Mouse (Mus musculus) kidney, postnatal 10 days (tissue): ENCODE measurements around the gene Gif.

ENCODE experiments used
- DNase-seq: peaks from one replicate; pipeline ENCODE4 v3.0.0; 2021; ENCODE audit warnings: mixed read lengths

The Gif gene

GRCm38 (mm10) chr19:11800531-11801315 is 53.4 kb downstream of the Gif start:
- no peak for DNase-seq

DNA sequence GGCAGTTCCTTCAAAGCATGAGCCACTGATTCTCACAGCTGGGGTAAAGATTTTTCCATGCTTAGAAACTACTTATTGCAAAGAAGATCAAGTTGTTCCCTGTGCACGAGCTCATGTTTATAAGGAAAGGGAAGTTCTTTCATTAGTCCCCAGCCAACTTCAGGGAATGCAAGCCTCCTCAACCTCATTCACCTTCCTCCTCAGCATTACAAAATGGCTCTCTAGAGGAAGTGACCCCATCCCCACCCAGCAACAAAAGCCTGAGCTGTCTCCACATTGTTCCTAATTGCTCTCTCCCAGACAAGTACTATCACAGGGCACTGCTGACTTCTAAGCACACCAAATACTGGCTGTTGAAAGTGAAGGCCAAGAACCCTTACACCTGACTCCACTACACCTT is 57.1 kb downstream of the Gif start:
- DNase-seq, result no peak

GRCm38 (mm10) chr19:11807251-11807650 is 59.9 kb downstream of the Gif start:
- DNase-seq, result no peak

DNA sequence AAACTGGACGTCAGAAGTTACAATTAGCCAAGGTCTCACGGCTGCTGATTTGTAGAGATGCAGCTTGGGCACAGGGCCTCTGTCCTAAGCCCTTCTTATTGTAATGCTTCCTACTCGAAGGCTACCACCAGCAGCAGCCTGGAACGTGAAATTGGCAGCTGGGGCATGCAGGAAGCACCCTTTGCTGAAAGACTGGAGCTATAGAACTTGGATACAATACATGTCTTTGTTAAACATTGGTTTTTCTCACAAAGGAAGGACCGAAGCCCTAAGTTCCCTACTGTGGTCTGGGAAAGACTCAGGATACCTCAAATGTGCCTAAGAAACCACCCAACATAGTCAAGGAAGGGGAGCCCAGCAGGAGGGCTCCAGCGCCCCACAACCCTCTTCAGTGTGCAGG is 60.5 kb downstream of the Gif start:
- DNase-seq, result no peak

DNA sequence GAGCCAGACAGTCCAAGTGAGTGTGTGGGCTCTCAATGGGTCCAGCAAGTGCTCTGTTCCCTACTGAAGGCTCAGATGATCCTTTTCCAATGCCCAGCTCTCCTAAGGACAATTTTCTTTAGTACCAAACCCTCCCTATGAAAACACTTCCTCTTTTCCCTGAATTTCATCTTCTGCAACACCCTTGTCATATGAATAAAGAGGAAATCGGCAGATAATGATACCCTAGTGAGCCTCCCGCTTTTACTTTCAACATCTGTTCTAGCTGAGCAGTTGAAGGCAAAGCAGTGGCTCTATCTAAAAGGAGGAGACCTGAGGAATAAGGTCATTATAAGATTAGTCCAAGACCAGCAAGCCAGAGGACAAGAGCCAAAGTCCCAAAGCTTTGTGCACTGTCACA is 61.1 kb downstream of the Gif start:
- DNase-seq, result no peak

DNA sequence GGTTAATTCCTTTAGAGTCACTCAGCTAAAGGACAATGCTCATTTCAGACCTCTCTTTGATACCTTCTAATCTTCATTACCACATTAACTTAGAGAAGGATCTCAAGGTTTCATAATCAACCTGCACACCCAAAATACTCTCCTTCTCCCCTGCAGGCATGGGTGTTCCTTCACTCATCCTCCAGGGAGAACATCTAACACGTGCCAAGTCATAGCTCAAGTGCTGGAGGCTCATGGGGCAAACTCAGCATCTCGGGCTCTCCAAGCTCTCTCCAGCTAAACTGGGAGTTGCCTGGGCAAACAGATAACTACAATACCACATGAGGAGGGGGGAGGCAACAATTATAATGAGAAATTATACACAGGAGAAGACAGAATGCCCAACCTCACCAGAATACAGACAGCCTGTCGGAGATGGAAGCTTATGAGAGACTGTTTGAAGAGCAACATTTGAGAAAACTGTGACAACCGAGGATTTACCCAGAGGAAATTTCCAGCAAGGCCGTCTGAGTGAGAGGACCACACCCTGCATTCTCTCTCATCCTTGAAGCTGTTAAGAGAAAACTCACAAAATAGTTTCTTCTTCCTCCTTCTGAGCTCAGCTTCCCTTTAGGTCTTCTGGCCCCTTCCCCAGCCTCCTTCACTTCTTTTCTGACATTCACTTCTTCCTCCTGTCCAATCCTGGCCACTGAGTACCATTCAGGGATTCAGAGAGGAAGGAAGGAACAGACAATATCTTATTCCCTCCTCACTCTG is 62.8 kb downstream of the Gif start:
- no peak for DNase-seq

DNA sequence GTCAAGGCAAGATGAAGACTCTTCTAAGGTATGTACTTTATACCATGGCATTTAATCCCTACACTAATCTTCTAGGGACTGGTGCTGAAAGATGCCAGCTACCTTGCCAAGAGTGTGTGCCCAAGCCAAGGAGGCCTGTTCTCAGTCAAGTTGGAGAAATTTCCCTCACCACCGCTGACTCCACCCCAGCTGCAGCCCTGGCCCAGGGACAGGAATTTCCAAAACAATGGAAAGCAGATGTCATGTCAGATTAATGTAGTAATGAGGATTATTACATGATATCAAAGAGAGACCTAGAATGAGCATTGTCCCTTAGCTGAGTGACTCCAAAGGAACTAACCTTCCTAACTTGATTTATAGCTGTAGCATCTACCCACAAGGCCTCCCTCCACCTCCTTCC is 63.5 kb downstream of the Gif start:
- DNase-seq, result peak; percentile 53

GRCm38 (mm10) chr19:11811688-11812365 is 64.5 kb downstream of the Gif start:
- peak; percentile 59 for DNase-seq
